Mouse (Mus musculus): ENCODE results near the gene Adrm1. TPM values are rescaled to one million over a fixed set of nuclear protein-coding genes. Genes with fewer than 3 reads are reported as not detected.
"Not testable (repeated sequence)": the region's sequence is repeated elsewhere in the genome, so short reads cannot be mapped to it uniquely, and the experiment has no call there.

The Adrm1 gene
- polyA plus RNA-seq, 1 experiment from 2014 or later = 194 TPM

DNA sequence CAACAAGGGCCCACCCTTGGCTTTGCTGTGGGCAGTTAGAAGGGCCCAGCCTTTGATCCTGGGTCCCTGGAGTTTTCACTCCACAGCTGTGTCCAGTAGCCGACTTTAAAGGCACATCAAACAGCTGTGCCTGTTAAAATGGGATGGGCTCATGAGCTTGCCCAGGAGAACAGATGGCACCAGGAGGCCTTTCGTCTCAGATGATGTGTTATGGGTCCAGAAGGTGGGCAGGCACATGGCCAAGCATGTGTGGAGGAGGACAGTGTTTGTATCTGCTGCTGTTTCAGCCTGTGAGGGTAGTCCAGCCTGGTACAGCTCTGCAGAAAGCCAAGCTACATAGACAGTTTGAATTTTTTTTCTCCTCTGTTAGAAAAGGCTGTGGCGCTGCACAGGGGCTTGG is 16.5 kb upstream of the Adrm1 start:
- no peaks in the 10 kb centered on the region for H3K4me1 ChIP-seq (ENCODE audit: control insufficient read depth, insufficient read depth, low read length)
- H3K9ac ChIP-seq (ENCODE audit: low read depth, low read length) = no peak overlapping the region
- 71% methylated on average over 3 of the region's 3 CpGs for WGBS
- H3K9me3 ChIP-seq (ENCODE audit: control insufficient read depth, low read length) = no peaks in the 10 kb centered on the region
- no peak for ATAC-seq
- H3K27me3 ChIP-seq (replicated peaks; ENCODE audit: control insufficient read depth, insufficient read depth, low read length) = no peaks in the 10 kb centered on the region
- peaks cover 14% of the 10 kb centered on the region for H3K36me3 ChIP-seq (ENCODE audit: control insufficient read depth, insufficient read depth, low read length)
- H3K27ac ChIP-seq (ENCODE audit: low read length) = no peak overlapping the region
- no peak overlapping the region for H3K4me3 ChIP-seq (ENCODE audit: low read length)
- H3K4me2 ChIP-seq (ENCODE audit: low read depth, low read length) = no peak overlapping the region

- WGBS = 89% methylated on average over 3 of the region's 3 CpGs
- no peaks in the 10 kb centered on the region for H3K4me1 ChIP-seq (ENCODE audit: control insufficient read depth, insufficient read depth, low read length)
- no peak overlapping the region for H3K4me3 ChIP-seq (ENCODE audit: low read length)
- no peaks in the 10 kb centered on the region for H3K9me3 ChIP-seq (ENCODE audit: control insufficient read depth, low read length)
- no peak for ATAC-seq
- no peaks in the 10 kb centered on the region for H3K27me3 ChIP-seq (replicated peaks; ENCODE audit: control insufficient read depth, insufficient read depth, low read length)
- H3K36me3 ChIP-seq (ENCODE audit: control insufficient read depth, insufficient read depth, low read length) = peaks cover 15% of the 10 kb centered on the region
- H3K27ac ChIP-seq (ENCODE audit: low read length) = no peak overlapping the region
- no peak overlapping the region for H3K9ac ChIP-seq (ENCODE audit: low read depth, low read length)
- H3K4me2 ChIP-seq (ENCODE audit: low read depth, low read length) = no peak overlapping the region
Measured at GRCm38 (mm10) chr2:180158627-180159026, 12.7 kb upstream of the Adrm1 start.

- Histone ChIP-seq H3K9ac (ENCODE audit: low read depth, low read length) (no peak overlapping the region), H3K27me3 (replicated peaks; ENCODE audit: control insufficient read depth, insufficient read depth, low read length) (no peaks in the 10 kb centered on the region), H3K4me2 (ENCODE audit: low read depth, low read length) (no peak overlapping the region), H3K9me3 (ENCODE audit: control insufficient read depth, low read length) (no peaks in the 10 kb centered on the region), H3K4me3 (ENCODE audit: low read length) (no peak overlapping the region), H3K4me1 (ENCODE audit: control insufficient read depth, insufficient read depth, low read length) (peaks cover 2% of the 10 kb centered on the region; the same call in 1 of the 2 replicates), H3K36me3 (ENCODE audit: control insufficient read depth, insufficient read depth, low read length) (peaks cover 6% of the 10 kb centered on the region; the same call in 1 of the 2 replicates), H3K27ac (ENCODE audit: low read length) (no peak overlapping the region)
- 78% methylated on average over 2 of the region's 2 CpGs for WGBS
- no peak for ATAC-seq
Measured at GRCm38 (mm10) chr2:180165855-180166254, 5.4 kb upstream of the Adrm1 start.

GRCm38 (mm10) chr2:180166869-180167268 is 4.4 kb upstream of the Adrm1 start:
- Histone ChIP-seq H3K4me3 (ENCODE audit: low read length) (no peak overlapping the region), H3K4me1 (ENCODE audit: control insufficient read depth, insufficient read depth, low read length) (peaks cover 3% of the 10 kb centered on the region; the same call in 1 of the 2 replicates), H3K27me3 (replicated peaks; ENCODE audit: control insufficient read depth, insufficient read depth, low read length) (no peaks in the 10 kb centered on the region), H3K9ac (ENCODE audit: low read depth, low read length) (no peak overlapping the region), H3K4me2 (ENCODE audit: low read depth, low read length) (no peak overlapping the region), H3K9me3 (ENCODE audit: control insufficient read depth, low read length) (no peaks in the 10 kb centered on the region), H3K36me3 (ENCODE audit: control insufficient read depth, insufficient read depth, low read length) (peaks cover 6% of the 10 kb centered on the region; the same call in 1 of the 2 replicates), H3K27ac (ENCODE audit: low read length) (no peak overlapping the region)
- WGBS = 69% methylated on average over 2 of the region's 2 CpGs
- ATAC-seq = no peak

- Histone ChIP-seq H3K36me3 (ENCODE audit: control insufficient read depth, insufficient read depth, low read length) (peaks cover 7% of the 10 kb centered on the region), H3K9me3 (ENCODE audit: control insufficient read depth, low read length) (no peaks in the 10 kb centered on the region), H3K4me1 (ENCODE audit: control insufficient read depth, insufficient read depth, low read length) (peaks cover 16% of the 10 kb centered on the region), H3K4me3 (ENCODE audit: low read length) (no peak overlapping the region), H3K27ac (ENCODE audit: low read length) (no peak overlapping the region), H3K4me2 (ENCODE audit: low read depth, low read length) (no peak overlapping the region), H3K9ac (ENCODE audit: low read depth, low read length) (no peak overlapping the region), H3K27me3 (replicated peaks; ENCODE audit: control insufficient read depth, insufficient read depth, low read length) (no peaks in the 10 kb centered on the region)
- WGBS = 78% methylated on average over 11 of the region's 11 CpGs
- no peak for ATAC-seq
Measured at GRCm38 (mm10) chr2:180170151-180170805, 1.0 kb upstream of the Adrm1 start.

DNA sequence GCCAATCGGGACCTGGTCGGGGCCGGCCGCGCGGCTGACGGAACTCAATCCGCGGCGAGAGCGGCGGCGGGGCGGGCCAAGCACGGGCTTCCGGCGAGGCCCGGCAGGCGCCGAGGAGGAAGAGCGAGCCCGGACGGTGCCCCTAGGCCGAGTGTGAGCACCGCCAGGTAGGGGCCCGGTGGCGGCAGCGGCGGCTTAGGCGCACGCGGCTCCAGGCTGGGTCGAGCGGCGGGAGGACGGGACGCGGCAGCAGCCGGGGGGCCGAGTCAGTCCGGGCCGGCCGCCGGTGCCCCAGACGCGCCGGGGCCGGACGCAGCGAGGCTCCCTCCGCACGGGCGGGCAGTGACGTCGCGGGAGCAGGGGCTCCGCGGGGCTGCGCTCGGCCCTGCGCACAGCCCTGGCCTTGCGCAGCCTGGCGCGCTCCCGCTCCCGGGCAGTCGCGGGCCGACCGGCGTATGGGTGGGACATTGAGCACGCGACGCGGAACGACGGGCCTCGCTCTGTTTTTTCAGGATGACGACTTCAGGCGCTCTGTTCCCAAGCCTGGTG is 311 bp downstream of the Adrm1 start:
- peaks cover 14% of the 10 kb centered on the region for H3K36me3 ChIP-seq (ENCODE audit: control insufficient read depth, insufficient read depth, low read length)
- peak; percentile 80 for ATAC-seq
- WGBS = under 1% methylated on average over 69 of the region's 80 CpGs

DNA sequence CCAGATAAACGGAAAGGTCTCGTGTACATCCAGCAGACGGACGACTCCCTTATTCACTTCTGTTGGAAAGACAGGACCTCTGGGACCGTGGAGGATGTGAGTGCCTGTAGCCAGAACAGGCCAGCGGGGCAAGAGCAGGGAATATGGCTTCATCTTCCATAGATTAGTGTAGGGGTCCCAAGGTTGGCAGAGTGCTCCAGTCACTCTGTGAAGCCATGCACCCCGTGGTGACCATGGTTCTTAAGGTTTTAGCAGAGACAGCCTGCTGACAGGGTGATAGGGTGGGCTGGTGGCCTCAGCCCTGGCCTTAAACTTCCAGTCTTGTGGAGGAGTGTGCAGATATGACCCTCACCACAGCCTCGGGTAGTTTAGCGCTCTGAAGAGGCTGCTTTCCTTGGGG is 867 bp downstream of the Adrm1 start:
- Histone ChIP-seq H3K4me1 (ENCODE audit: control insufficient read depth, insufficient read depth, low read length) (peaks cover 16% of the 10 kb centered on the region), H3K36me3 (ENCODE audit: control insufficient read depth, insufficient read depth, low read length) (peaks cover 16% of the 10 kb centered on the region), H3K9ac (ENCODE audit: low read depth, low read length) (peak overlapping the region; percentile 97), H3K27me3 (replicated peaks; ENCODE audit: control insufficient read depth, insufficient read depth, low read length) (no peaks in the 10 kb centered on the region), H3K4me2 (ENCODE audit: low read depth, low read length) (peak overlapping the region; percentile 84), H3K4me3 (ENCODE audit: low read length) (peak overlapping the region; percentile 95), H3K27ac (ENCODE audit: low read length) (peak overlapping the region; percentile 35; the same call in 1 of the 2 replicates), H3K9me3 (ENCODE audit: control insufficient read depth, low read length) (no peaks in the 10 kb centered on the region)
- no peak for ATAC-seq
- 6% methylated on average over 7 of the region's 9 CpGs for WGBS

More for the DNA sequence above, 311 bp downstream of the Adrm1 start:
- Histone ChIP-seq H3K4me3 (ENCODE audit: low read length) (peak overlapping the region; percentile 95), H3K9me3 (ENCODE audit: control insufficient read depth, low read length) (no peaks in the 10 kb centered on the region), H3K4me2 (ENCODE audit: low read depth, low read length) (peak overlapping the region; percentile 84), H3K27me3 (replicated peaks; ENCODE audit: control insufficient read depth, insufficient read depth, low read length) (no peaks in the 10 kb centered on the region), H3K4me1 (ENCODE audit: control insufficient read depth, insufficient read depth, low read length) (peaks cover 16% of the 10 kb centered on the region), H3K9ac (ENCODE audit: low read depth, low read length) (peak overlapping the region; percentile 97), H3K27ac (ENCODE audit: low read length) (peak overlapping the region; percentile 90)

- ATAC-seq = no peak
- H3K9ac ChIP-seq (ENCODE audit: low read depth, low read length) = peak overlapping the region; percentile 97; the same call in 1 of the 2 replicates
- WGBS = 77% methylated on average over 4 of the region's 4 CpGs
- H3K27ac ChIP-seq (ENCODE audit: low read length) = no peak overlapping the region
- H3K4me2 ChIP-seq (ENCODE audit: low read depth, low read length) = peak overlapping the region; percentile 84
- peaks cover 16% of the 10 kb centered on the region for H3K4me1 ChIP-seq (ENCODE audit: control insufficient read depth, insufficient read depth, low read length)
- H3K9me3 ChIP-seq (ENCODE audit: control insufficient read depth, low read length) = no peaks in the 10 kb centered on the region
- H3K36me3 ChIP-seq (ENCODE audit: control insufficient read depth, insufficient read depth, low read length) = peaks cover 21% of the 10 kb centered on the region
- no peaks in the 10 kb centered on the region for H3K27me3 ChIP-seq (replicated peaks; ENCODE audit: control insufficient read depth, insufficient read depth, low read length)
- peak overlapping the region; percentile 95 for H3K4me3 ChIP-seq (ENCODE audit: low read length)
Measured at GRCm38 (mm10) chr2:180173163-180173562, 1.9 kb downstream of the Adrm1 start.

DNA sequence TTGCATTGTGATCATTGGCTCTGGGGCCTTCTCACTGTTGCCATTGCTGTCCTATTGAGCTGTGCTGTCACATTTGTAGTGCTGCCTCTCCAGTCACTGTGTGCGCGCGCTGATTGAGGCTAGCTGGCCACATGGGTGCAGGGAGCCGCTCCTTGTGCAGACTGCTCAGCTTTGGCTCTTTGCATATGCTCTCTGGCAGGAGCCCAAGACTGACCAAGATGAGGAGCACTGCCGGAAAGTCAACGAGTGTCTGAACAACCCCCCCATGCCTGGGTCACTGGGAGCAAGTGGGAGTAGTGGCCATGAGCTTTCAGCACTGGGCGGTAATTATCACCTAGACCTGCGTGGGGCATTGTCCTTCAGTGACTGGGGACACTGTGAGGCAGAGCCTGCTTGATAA is 2.4 kb downstream of the Adrm1 start:
- H3K27me3 ChIP-seq (replicated peaks; ENCODE audit: control insufficient read depth, insufficient read depth, low read length); H3K9me3 ChIP-seq (ENCODE audit: control insufficient read depth, low read length); H3K9ac ChIP-seq (ENCODE audit: low read depth, low read length); H3K27ac ChIP-seq (ENCODE audit: low read length); H3K4me2 ChIP-seq (ENCODE audit: low read depth, low read length); ATAC-seq; H3K4me3 ChIP-seq (ENCODE audit: low read length): not testable (repeated sequence)
- Histone ChIP-seq H3K4me1 (ENCODE audit: control insufficient read depth, insufficient read depth, low read length) (peaks cover 16% of the 10 kb centered on the region), H3K36me3 (ENCODE audit: control insufficient read depth, insufficient read depth, low read length) (peaks cover 23% of the 10 kb centered on the region)
- WGBS = 89% methylated on average over 8 of the region's 8 CpGs
